Mouse (Mus musculus): Measurements from ENCODE around the gene Sema4d.

DNA sequence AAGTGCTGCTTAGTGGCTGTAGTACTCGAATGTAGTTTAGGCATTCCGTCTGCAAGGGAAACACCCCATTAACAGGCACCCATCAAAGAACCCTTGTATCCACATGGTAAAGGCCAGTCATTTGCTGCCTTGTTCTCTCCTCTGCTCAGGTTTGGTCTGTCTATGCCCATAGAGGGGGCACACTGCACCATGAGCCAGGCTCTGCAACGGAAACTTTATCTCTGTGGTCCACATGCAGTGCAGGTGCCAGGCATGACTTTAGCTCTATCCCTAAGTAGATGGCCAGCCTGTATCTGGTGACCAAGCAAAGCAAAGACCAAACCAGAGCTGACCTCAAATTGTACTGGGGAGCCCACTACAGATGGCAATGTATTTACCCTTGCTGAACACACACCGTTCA lies 73.0 kb downstream of the Sema4d start:
- TF ChIP-seq CTCF (conservative IDR thresholded peaks at IDR 0.05 in 1 of 2, IDR thresholded peaks at IDR 0.05 in 1 of 2; ENCODE audit: low read depth in 2 of 2, low read length in 2 of 2) = no peak
- TF ChIP-seq BHLHE40 (IDR thresholded peaks at IDR 0.05; ENCODE audit: low read depth, low read length) = no peak
- no peak for TF ChIP-seq ZNF384 (IDR thresholded peaks at IDR 0.05; ENCODE audit: low read depth, low read length)
- no peak for TF ChIP-seq EP300 (IDR thresholded peaks at IDR 0.05; ENCODE audit: low read length)
- no peak for TF ChIP-seq POLR2A (IDR thresholded peaks at IDR 0.05; ENCODE audit: low read depth, low read length)
- no peak for TF ChIP-seq POLR2AphosphoS2 (IDR thresholded peaks at IDR 0.05; ENCODE audit: low read depth, low read length)
- no peak for TF ChIP-seq USF2 (conservative IDR thresholded peaks at IDR 0.05; ENCODE audit: low read depth, low read length)

Data from CH12.LX (cell line).